Mouse (Mus musculus): ENCODE measurements around the gene Oas1c. TPM values are rescaled to one million over a fixed set of nuclear protein-coding genes. Genes with fewer than 3 reads are reported as not detected.
A peak's percentile ranks its signal among the peaks of the same experiment; 100 is the strongest.
"Not testable (repeated sequence)": the region's sequence is repeated elsewhere in the genome, so short reads cannot be mapped to it uniquely, and the experiment has no call there.

Oas1c gene
- polyA plus RNA-seq, 1 experiment from 2014 or later, result 0.57 TPM

DNA sequence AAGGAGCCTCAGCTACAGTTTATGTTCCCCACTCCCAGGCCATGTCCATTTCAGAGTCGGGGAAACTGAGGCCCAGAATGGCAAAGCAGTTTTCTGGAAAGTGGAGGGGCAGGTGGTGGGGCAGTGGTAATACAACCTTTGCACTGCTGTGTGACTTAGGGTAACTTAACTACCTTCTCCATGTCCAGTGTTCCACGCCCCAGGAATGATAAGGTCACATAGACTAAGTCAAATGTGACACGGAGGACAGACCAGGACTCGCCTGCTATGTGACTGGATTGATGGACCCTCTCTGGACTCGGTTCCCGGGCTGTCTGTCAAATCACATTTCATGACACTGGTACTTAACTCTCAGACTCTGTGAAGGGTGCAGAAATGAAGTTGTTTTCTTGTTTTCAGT, 709 bp upstream of the Oas1c start:
- Histone ChIP-seq H3K9me3 (no peaks in the 10 kb centered on the region), H3K4me3 (no peak overlapping the region), H3K36me3 (no peaks in the 10 kb centered on the region), H3K27me3 (no peaks in the 10 kb centered on the region), H3K4me1 (replicated peaks) (peaks cover 13% of the 10 kb centered on the region), H3K27ac (no peak overlapping the region), H3K4me2 (peak overlapping the region; percentile 56), H3K9ac (0 out of 2 replicates have a peak overlapping the region, but pooled peaks have one; percentile 65)
- ATAC-seq (ENCODE audit: low FRiP score), result no peak
- 86% methylated on average over 6 of the region's 6 CpGs for WGBS

DNA sequence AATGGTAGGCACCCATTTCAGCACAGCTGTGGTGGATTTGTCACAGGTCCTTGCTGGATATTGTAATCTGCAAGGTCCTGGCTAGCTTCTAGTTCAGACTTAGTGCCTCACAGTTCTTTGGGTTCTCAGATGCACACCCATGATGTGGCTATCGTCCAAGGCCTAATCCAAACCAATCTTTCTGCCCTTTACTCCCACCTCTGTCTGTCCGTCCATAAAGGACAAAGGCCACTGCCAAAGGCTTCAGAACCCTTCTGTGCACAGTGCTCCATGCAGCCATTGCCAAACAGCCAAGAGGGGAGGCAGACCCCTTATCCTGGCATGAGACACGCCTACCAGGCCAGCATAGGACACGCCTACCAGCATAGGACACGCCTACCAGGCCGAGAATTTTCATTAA, 3.1 kb downstream of the Oas1c start:
- 46% methylated on average over 6 of the region's 6 CpGs for WGBS
- H3K9ac ChIP-seq, result no peak overlapping the region
- peaks cover 6% of the 10 kb centered on the region; the same call in 1 of the 2 replicates for H3K9me3 ChIP-seq
- no peaks in the 10 kb centered on the region for H3K36me3 ChIP-seq
- H3K4me2 ChIP-seq, result no peak overlapping the region
- H3K4me1 ChIP-seq (replicated peaks), result peaks cover 13% of the 10 kb centered on the region
- ATAC-seq (ENCODE audit: low FRiP score), result no peak
- no peak overlapping the region for H3K27ac ChIP-seq
- H3K4me3 ChIP-seq, result no peak overlapping the region
- H3K27me3 ChIP-seq, result no peaks in the 10 kb centered on the region

DNA sequence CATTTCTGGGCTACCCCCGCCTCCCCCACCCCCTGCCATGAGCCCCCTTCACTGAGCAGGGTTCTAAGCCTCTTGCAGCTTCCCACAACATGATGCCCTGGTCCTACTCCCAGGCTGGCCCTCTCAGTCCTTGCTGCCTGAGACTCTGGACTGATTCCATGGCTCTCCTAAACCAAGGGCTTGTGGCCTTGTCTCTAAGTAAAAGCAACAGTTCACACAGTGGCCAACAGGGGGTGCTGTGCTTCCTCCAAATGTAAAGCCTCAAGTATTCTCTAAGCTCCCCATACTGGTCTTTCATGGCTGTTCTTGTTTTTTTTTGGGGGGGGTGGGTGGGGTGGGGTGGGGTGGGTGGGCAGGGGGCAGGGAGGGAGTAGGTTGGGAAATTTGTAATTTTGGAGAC, 5.9 kb downstream of the Oas1c start:
- no peaks in the 10 kb centered on the region for H3K36me3 ChIP-seq
- no peak for ATAC-seq (ENCODE audit: low FRiP score)
- no peak overlapping the region for H3K9ac ChIP-seq
- WGBS, result 100% methylated on average over 1 of the region's 1 CpGs
- H3K9me3 ChIP-seq, result peaks cover 9% of the 10 kb centered on the region; the same call in 1 of the 2 replicates
- no peak overlapping the region for H3K4me3 ChIP-seq
- no peak overlapping the region for H3K4me2 ChIP-seq
- H3K4me1 ChIP-seq (replicated peaks), result peaks cover under 1% of the 10 kb centered on the region; the same call in 1 of the 2 replicates
- no peak overlapping the region for H3K27ac ChIP-seq
- no peaks in the 10 kb centered on the region for H3K27me3 ChIP-seq

- Histone ChIP-seq H3K36me3 (no peaks in the 10 kb centered on the region), H3K4me2 (no peak overlapping the region), H3K27me3 (no peaks in the 10 kb centered on the region), H3K4me3 (no peak overlapping the region), H3K4me1 (replicated peaks) (no peaks in the 10 kb centered on the region), H3K9me3 (peaks cover 9% of the 10 kb centered on the region; the same call in 1 of the 2 replicates), H3K27ac (no peak overlapping the region), H3K9ac (no peak overlapping the region)
- no peak for ATAC-seq (ENCODE audit: low FRiP score)
- 75% methylated on average over 2 of the region's 2 CpGs for WGBS
Measured at GRCm38 (mm10) chr5:120803596-120803995, 8.7 kb downstream of the Oas1c start.

DNA sequence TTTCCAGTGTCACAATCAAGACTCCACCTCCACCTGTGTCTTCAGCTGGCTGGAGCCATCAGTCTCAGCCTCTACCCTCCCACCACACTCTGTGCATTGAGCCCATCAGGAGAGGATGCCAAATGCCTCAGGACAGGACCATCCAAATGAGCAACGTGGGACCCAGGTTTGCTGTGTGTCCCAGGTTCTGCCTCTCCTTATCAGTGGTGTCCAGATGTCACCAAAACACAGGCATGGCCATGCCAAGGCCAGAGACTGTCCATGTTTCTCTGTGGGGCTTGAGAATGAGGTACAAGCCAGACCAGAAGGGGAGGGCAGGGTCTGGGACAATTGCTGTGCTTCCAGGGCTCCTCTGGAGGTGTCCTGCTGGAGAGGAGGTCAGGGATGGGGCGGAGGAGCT, 13.4 kb downstream of the Oas1c start:
- not testable (repeated sequence) for H3K4me2 ChIP-seq; H3K27ac ChIP-seq; H3K4me1 ChIP-seq (replicated peaks); H3K9ac ChIP-seq; H3K9me3 ChIP-seq; H3K36me3 ChIP-seq; H3K4me3 ChIP-seq; ATAC-seq (ENCODE audit: low FRiP score); H3K27me3 ChIP-seq
- 79% methylated on average over 2 of the region's 2 CpGs for WGBS

GRCm38 (mm10) chr5:120798147-120798546, 14.2 kb downstream of the Oas1c start:
- not testable (repeated sequence) for H3K4me2 ChIP-seq; ATAC-seq (ENCODE audit: low FRiP score); H3K27me3 ChIP-seq; H3K9ac ChIP-seq; H3K4me1 ChIP-seq (replicated peaks); H3K27ac ChIP-seq; H3K9me3 ChIP-seq; H3K4me3 ChIP-seq; H3K36me3 ChIP-seq
- 83% methylated on average over 5 of the region's 5 CpGs for WGBS

- H3K27ac ChIP-seq; ATAC-seq (ENCODE audit: low FRiP score); H3K4me2 ChIP-seq; H3K9ac ChIP-seq; H3K9me3 ChIP-seq; H3K4me1 ChIP-seq (replicated peaks); H3K4me3 ChIP-seq; H3K27me3 ChIP-seq; H3K36me3 ChIP-seq: not testable (repeated sequence)
- WGBS, result 68% methylated on average over 8 of the region's 9 CpGs
Measured at GRCm38 (mm10) chr5:120795480-120796034, 16.8 kb downstream of the Oas1c start, which contains the start of gene Oas1e. TSS of gene Oas1e (minus strand) at chr5:120795530.

DNA sequence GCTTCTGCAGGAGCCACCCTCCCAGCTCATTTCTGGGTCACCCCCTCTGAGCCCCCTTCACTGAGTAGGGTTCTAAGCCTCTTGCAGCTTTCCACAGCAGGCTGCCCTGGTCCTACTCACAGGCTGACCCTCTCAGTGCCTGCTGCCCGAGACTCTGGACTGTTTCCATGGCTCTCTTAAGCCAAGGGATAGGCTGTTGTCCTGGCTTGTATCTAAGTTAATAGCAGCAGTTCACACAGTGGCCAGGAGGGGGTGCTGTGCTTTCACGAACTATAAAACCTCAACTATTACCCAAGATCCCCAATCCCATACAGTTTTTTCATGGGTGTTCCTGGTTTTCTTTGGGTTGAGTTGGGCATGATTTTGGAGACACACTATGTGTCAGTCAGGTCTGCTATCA, 19.3 kb downstream of the Oas1c start:
- Histone ChIP-seq H3K27me3 (no peaks in the 10 kb centered on the region), H3K4me2 (no peak overlapping the region), H3K9me3 (no peaks in the 10 kb centered on the region), H3K36me3 (no peaks in the 10 kb centered on the region), H3K9ac (no peak overlapping the region), H3K27ac (no peak overlapping the region), H3K4me1 (replicated peaks) (no peaks in the 10 kb centered on the region), H3K4me3 (no peak overlapping the region)
- 34% methylated on average over 2 of the region's 2 CpGs for WGBS
- ATAC-seq (ENCODE audit: low FRiP score), result no peak

- no peak for ATAC-seq (ENCODE audit: low FRiP score)
- Histone ChIP-seq H3K27ac (no peak overlapping the region), H3K9me3 (no peaks in the 10 kb centered on the region), H3K36me3 (no peaks in the 10 kb centered on the region), H3K4me3 (no peak overlapping the region), H3K4me2 (no peak overlapping the region), H3K27me3 (no peaks in the 10 kb centered on the region), H3K4me1 (replicated peaks) (no peaks in the 10 kb centered on the region), H3K9ac (no peak overlapping the region)
- WGBS, result 70% methylated on average over 3 of the region's 3 CpGs
Measured at GRCm38 (mm10) chr5:120787042-120787441, 25.3 kb downstream of the Oas1c start.

DNA sequence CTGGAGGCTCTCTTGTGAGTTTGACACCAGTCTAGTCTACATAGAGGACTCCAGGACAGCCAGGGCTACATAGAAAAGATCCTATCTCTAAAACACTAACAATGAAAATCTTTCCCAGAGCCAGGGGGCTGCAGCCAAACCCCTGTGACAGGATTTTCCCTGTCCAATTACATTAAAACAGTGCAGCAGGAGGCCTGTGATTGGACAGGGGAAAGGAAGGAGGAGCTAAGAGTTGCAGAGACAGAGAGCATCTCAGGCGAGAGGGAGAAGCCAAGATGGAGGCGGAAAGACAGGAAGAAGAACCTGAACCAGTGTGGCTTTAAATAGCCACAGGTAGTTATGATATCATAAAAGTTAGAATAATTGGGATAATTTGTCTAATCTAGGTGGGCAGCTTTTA, 29.9 kb downstream of the Oas1c start:
- Histone ChIP-seq H3K9me3 (no peaks in the 10 kb centered on the region), H3K4me1 (replicated peaks) (no peaks in the 10 kb centered on the region), H3K4me2 (no peak overlapping the region), H3K9ac (no peak overlapping the region), H3K36me3 (no peaks in the 10 kb centered on the region), H3K27me3 (no peaks in the 10 kb centered on the region), H3K27ac (no peak overlapping the region), H3K4me3 (no peak overlapping the region)
- no peak for ATAC-seq (ENCODE audit: low FRiP score)
- WGBS, result 69% methylated on average over 2 of the region's 2 CpGs

- ATAC-seq (ENCODE audit: low FRiP score), result no peak
- WGBS, result 100% methylated on average over 1 of the region's 1 CpGs
- no peak overlapping the region for H3K27ac ChIP-seq
- no peak overlapping the region for H3K4me2 ChIP-seq
- no peaks in the 10 kb centered on the region for H3K27me3 ChIP-seq
- no peaks in the 10 kb centered on the region for H3K9me3 ChIP-seq
- no peak overlapping the region for H3K4me3 ChIP-seq
- H3K4me1 ChIP-seq (replicated peaks), result no peaks in the 10 kb centered on the region
- no peak overlapping the region for H3K9ac ChIP-seq
- H3K36me3 ChIP-seq, result no peaks in the 10 kb centered on the region
Measured at GRCm38 (mm10) chr5:120781646-120782045, 30.7 kb downstream of the Oas1c start.

GRCm38 (mm10) chr5:120779922-120780321, 32.4 kb downstream of the Oas1c start:
- Histone ChIP-seq H3K4me3 (no peak overlapping the region), H3K27ac (no peak overlapping the region), H3K27me3 (no peaks in the 10 kb centered on the region), H3K9me3 (no peaks in the 10 kb centered on the region), H3K4me1 (replicated peaks) (no peaks in the 10 kb centered on the region), H3K9ac (no peak overlapping the region), H3K36me3 (no peaks in the 10 kb centered on the region), H3K4me2 (no peak overlapping the region)
- 65% methylated on average over 3 of the region's 3 CpGs for WGBS
- ATAC-seq (ENCODE audit: low FRiP score), result no peak

- Histone ChIP-seq H3K4me1 (replicated peaks) (no peaks in the 10 kb centered on the region), H3K4me2 (no peak overlapping the region), H3K27ac (no peak overlapping the region), H3K36me3 (no peaks in the 10 kb centered on the region), H3K9me3 (no peaks in the 10 kb centered on the region), H3K9ac (no peak overlapping the region), H3K27me3 (no peaks in the 10 kb centered on the region), H3K4me3 (no peak overlapping the region)
- 70% methylated on average over 2 of the region's 2 CpGs for WGBS
- ATAC-seq (ENCODE audit: low FRiP score), result no peak
Measured at GRCm38 (mm10) chr5:120778941-120779340, 33.4 kb downstream of the Oas1c start.
